ENCODE assay signal across 20 mouse cellular contexts in genomic region chr6:37338055-37338454, GRCm38 (mm10). TPM values are rescaled to one million over a fixed set of nuclear protein-coding genes. Genes with fewer than 3 reads are reported as not detected.
DNase-seq lines count a peak whose midpoint lies in the region; ATAC-seq lines count a peak whose summit lies in the region.
"Had no signal": no experiment of that assay in that cellular context is flagged by ENCODE, and none has a peak within 500 bp of the region (broad histone marks: within the 10 kb centered on the region; RNA-seq: fewer than 3 reads in every experiment).

No protein-coding gene starts in this region.

- H3K4me3 ChIP-seq in heart, embryonic 10.5 days: no peak overlapping the region
- no peak overlapping the region for H3K4me3 ChIP-seq in lung, embryonic 15.5 days
- H3K4me3 ChIP-seq in embryonic facial prominence, embryonic 12.5 days: no peak overlapping the region
- no peak overlapping the region for H3K4me3 ChIP-seq in liver, embryonic 12.5 days
- H3K4me3 ChIP-seq: embryonic facial prominence, embryonic 15.5 days; forebrain, embryonic 15.5 days; hindbrain, embryonic 12.5 days had no signal

- H3K9me3 ChIP-seq in heart, embryonic 10.5 days: no peaks in the 10 kb centered on the region
- no peaks in the 10 kb centered on the region for H3K9me3 ChIP-seq in lung, embryonic 15.5 days
- no peaks in the 10 kb centered on the region for H3K9me3 ChIP-seq in embryonic facial prominence, embryonic 12.5 days
- no peaks in the 10 kb centered on the region for H3K9me3 ChIP-seq in liver, embryonic 12.5 days (replicated peaks)
- H3K9me3 ChIP-seq: embryonic facial prominence, embryonic 15.5 days; forebrain, embryonic 15.5 days; hindbrain, embryonic 12.5 days had no signal

- no peak overlapping the region for H3K4me2 ChIP-seq in lung, embryonic 15.5 days
- no peak overlapping the region for H3K4me2 ChIP-seq in embryonic facial prominence, embryonic 12.5 days (replicated peaks)
- H3K4me2 ChIP-seq in liver, embryonic 12.5 days: no peak overlapping the region
- H3K4me2 ChIP-seq: embryonic facial prominence, embryonic 15.5 days; forebrain, embryonic 15.5 days; hindbrain, embryonic 12.5 days had no signal

- DNase-seq in heart, embryonic 10.5 days (ENCODE audit: low spot score): peak; percentile 67
- no peak for DNase-seq in heart, postnatal 36 days
- no peak for DNase-seq in lung, postnatal 4 days
- DNase-seq in retina, embryonic 14.5 days (ENCODE audit: low spot score): no peak
- DNase-seq: adrenal gland, postnatal 10 days; cerebellum, adult 11 months; cerebellum, adult 8-10 months; cerebellum, postnatal 14 days; gastrocnemius, postnatal 10 days; heart, postnatal 4 days had no signal

- peaks cover 13% of the 10 kb centered on the region; the same call in 1 of the 2 replicates for H3K4me1 ChIP-seq in heart, embryonic 10.5 days
- peaks cover 13% of the 10 kb centered on the region for H3K4me1 ChIP-seq in lung, embryonic 15.5 days
- H3K4me1 ChIP-seq in embryonic facial prominence, embryonic 12.5 days: peaks cover 8% of the 10 kb centered on the region; the same call in 1 of the 2 replicates
- H3K4me1 ChIP-seq in liver, embryonic 12.5 days: no peaks in the 10 kb centered on the region

- peaks cover 73% of the 10 kb centered on the region for H3K36me3 ChIP-seq in heart, embryonic 10.5 days
- peaks cover 37% of the 10 kb centered on the region for H3K36me3 ChIP-seq in lung, embryonic 15.5 days
- peaks cover 38% of the 10 kb centered on the region for H3K36me3 ChIP-seq in embryonic facial prominence, embryonic 12.5 days
- peaks cover 26% of the 10 kb centered on the region for H3K36me3 ChIP-seq in liver, embryonic 12.5 days
- H3K36me3 ChIP-seq: forebrain, embryonic 15.5 days; hindbrain, embryonic 12.5 days had no signal

- no peaks in the 10 kb centered on the region for H3K27me3 ChIP-seq in heart, embryonic 10.5 days (ENCODE audit: insufficient read depth, poor library complexity, severe bottlenecking)
- H3K27me3 ChIP-seq in lung, embryonic 15.5 days: no peaks in the 10 kb centered on the region
- H3K27me3 ChIP-seq in embryonic facial prominence, embryonic 12.5 days: no peaks in the 10 kb centered on the region
- H3K27me3 ChIP-seq in liver, embryonic 12.5 days (replicated peaks): no peaks in the 10 kb centered on the region
- H3K27me3 ChIP-seq: embryonic facial prominence, embryonic 15.5 days; forebrain, embryonic 15.5 days; hindbrain, embryonic 12.5 days had no signal

- intact Hi-C loops in heart, postnatal 36 days (cut with DNase I): no loop called here

- 79% methylated on average over 5 of the region's 5 CpGs for WGBS in heart, embryonic 10.5 days
- WGBS in lung, embryonic 15.5 days: 82% methylated on average over 5 of the region's 5 CpGs
- 82% methylated on average over 5 of the region's 5 CpGs for WGBS in embryonic facial prominence, embryonic 12.5 days
- WGBS in liver, embryonic 12.5 days (ENCODE audit: insufficient replicate concordance): 66% methylated on average over 5 of the region's 5 CpGs

- no peak overlapping the region for H3K27ac ChIP-seq in heart, embryonic 10.5 days
- H3K27ac ChIP-seq in lung, embryonic 15.5 days: 0 out of 2 replicates have a peak overlapping the region, but pooled peaks have one; percentile 84
- H3K27ac ChIP-seq in embryonic facial prominence, embryonic 12.5 days: 0 out of 2 replicates have a peak overlapping the region, but pooled peaks have one; percentile 23
- no peak overlapping the region for H3K27ac ChIP-seq in liver, embryonic 12.5 days
- H3K27ac ChIP-seq: embryonic facial prominence, embryonic 15.5 days; hindbrain, embryonic 12.5 days had no signal

- ATAC-seq in lung, embryonic 15.5 days (ENCODE audit: borderline replicate concordance, extremely low read depth, low FRiP score, low TSS enrichment): no peak
- ATAC-seq in embryonic facial prominence, embryonic 12.5 days (ENCODE audit: insufficient number of reproducible peaks, insufficient read depth, low FRiP score, low TSS enrichment): no peak
- ATAC-seq in liver, embryonic 12.5 days: no peak
- ATAC-seq: forebrain, embryonic 15.5 days; hindbrain, embryonic 16.5 days; inflammation-experienced regulatory T-cells, adult 6 months had no signal

- H3K9ac ChIP-seq in lung, embryonic 15.5 days: no peak overlapping the region
- no peak overlapping the region for H3K9ac ChIP-seq in embryonic facial prominence, embryonic 12.5 days
- H3K9ac ChIP-seq in liver, embryonic 12.5 days: no peak overlapping the region
- H3K9ac ChIP-seq: embryonic facial prominence, embryonic 15.5 days; forebrain, embryonic 15.5 days; hindbrain, embryonic 12.5 days had no signal

RNA-seq across cellular contexts. Expression of gene Dgki, which starts 38.1 kb away (rescaled TPM):
- polyA plus RNA-seq in heart, embryonic 10.5 days (2016; fragmentation: Nextera tagmentation; extraction: Ambion mirVana): 0.68 and 0.85 TPM in 2 replicates
- total RNA-seq in heart, postnatal 36 days (2021): under 1 TPM; 0.30 to 0.36 TPM
- polyA plus RNA-seq in lung, embryonic 15.5 days (2015; fragmentation: Nextera tagmentation; extraction: Ambion mirVana): 0.24 and 0.60 TPM in 2 replicates
- 1.2 and 1.3 TPM in 2 replicates for polyA plus RNA-seq in embryonic facial prominence, embryonic 12.5 days (2016; fragmentation: Nextera tagmentation; extraction: Ambion mirVana)
- polyA plus RNA-seq in liver, embryonic 12.5 days (2016; fragmentation: Nextera tagmentation; extraction: Ambion mirVana): 0.06 and 0.16 TPM in 2 replicates
- total RNA-seq: MEL had no signal
- polyA plus RNA-seq: C2C12 had no signal

Comparison
In these comparisons a context has a peak if more than half of its experiments do, and no peak if none do; other contexts are left out.
1. H3K27ac ChIP-seq: peak in lung, embryonic 15.5 days (single experiment) and embryonic facial prominence, embryonic 12.5 days (single experiment); none in heart, embryonic 10.5 days (single experiment) and liver, embryonic 12.5 days (single experiment).